Mouse (Mus musculus): ENCODE measurements around the gene Gnl1. TPM values are rescaled to one million over a fixed set of nuclear protein-coding genes. Genes with fewer than 3 reads are reported as not detected.

Gene Gnl1
- polyA plus RNA-seq (2012; rRNA removed) = 4.9 and 5.4 TPM in 2 replicates

DNA sequence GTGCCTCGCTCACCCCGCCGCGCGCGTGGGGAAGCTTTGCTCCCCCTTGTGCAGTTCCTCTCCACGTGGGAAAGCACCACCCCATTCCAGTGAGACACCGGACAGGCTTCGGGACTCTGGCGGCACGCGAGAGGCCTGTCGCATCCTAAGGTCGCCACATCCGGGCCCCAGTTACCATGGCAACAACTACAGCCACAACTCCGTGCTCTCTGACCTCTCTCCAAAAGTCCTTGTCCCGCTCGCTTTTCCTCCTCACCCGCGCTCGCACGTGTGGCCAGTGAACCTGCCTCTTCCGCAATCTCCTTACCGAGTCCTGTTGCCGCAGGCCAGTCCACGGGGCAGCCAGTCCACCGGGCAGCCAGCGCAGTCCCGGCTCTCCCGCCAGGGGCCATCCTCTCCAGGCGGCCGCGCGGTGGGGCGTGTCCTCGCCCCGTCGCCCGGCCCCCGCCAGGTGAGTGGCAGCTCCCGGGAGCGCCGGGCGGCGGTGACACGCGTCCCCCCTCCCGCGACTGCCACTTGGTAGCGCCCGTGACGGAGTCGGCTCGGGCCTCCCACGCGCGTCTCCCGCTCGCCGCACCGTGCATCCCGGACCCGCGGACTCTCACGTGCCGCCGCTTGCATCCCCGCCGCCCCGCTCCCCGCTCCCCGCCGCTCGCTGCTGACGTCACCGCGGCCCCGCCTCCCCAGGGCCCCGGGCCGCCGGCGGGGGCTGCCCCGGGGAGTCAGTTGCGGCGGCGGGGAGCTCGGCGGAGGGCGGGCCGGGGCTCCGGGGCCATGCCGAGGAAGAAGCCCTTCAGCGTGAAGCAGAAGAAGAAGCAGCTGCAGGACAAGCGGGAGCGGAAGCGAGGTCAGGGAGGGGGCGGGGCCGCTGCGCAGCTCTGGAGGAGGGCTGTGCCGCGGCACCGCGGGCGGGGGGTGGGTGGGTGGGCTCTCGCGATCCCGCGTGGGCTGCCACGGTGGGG lies at the start of gene Gnl1, which contains the start of gene Prr3:
Gene Gnl1 (plus strand): TSS at position 451 of the 962 bp plus-strand sequence.
Gene Prr3 (minus strand): TSS at position 836 of the 962 bp plus-strand sequence.

DNA sequence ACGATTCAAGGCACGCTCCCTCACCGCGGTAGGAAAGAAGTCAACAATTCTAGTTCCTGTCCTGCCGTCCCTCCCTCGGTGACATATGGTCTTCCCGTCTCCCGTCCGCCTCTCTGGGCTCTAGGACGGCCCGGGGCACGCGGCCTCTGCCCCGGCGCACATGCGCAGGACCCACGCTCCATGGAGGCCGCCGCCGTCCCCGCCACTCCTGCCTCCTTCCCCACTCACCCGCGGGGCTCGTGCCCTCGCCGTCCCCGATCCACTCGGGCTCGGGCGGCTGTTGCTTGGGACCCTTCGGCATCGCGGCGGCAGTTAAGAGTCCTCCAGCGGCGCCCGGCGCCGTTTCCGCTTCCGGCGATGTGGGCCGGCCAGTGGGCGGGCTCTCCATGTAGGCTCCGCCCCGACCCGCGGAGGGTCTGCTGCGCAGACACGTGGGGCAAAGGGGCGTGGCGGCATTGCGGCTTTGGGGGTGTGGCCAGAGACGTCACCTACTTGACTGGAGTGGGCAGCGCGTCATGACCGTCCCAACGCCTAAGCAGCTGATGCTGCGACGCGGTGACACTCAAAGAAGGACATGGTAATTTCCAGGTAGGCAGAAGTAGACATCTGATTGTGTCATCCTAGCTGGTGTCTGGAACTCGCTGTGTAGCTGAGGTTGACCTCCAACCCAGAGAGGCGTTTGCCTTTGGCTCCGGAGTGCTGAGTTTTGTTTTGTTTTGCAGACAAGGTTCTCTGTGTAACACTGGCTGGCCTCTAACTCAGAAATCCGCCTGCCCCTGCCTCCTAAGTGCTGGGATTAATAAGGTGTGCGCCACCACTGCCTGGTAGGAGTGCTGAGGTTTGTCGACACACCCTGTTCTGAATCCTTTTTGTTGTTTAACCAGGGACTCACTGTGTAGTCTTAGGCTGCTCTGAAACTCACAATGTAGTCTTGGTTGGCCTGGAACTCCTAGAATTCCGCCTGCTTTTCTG lies 9.9 kb upstream of the Gnl1 start, which contains the start of gene Abcf1:
Gene Abcf1 (minus strand): TSS at position 344 of the 972 bp plus-strand sequence.

GRCm38 (mm10) chr17:36020191-36021073 lies 40.8 kb downstream of the Gnl1 start, which contains the start of gene H2-T24:
TSS of gene H2-T24 (minus strand) at chr17:36020560.

DNA sequence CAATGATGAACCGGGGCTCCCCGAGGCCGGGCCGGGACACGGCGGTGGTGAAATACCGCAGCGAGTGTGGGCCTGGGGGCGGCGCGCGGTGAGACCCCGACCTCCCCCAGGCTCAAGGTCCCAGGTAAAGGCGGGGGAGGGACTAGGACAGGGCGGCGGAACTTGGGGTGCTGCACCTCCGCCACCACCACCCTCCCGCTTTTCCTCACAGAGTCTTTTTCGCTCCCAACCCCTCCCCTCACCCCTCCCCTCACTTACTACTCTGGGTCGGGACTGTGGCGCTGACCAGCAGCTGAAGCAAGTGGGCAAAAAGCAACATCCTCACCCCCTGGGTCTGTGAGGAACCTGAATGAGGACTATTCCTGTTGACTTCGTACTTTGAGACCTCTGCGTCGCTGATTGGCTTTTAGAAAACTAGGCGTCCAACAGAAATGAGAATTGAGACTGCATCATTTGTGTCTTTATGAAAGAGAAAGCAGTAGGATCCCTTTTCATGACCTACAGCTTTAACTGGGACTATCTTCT lies 52.8 kb downstream of the Gnl1 start, which contains the start of gene H2-T23:
Gene H2-T23 (minus strand): TSS at position 505 of the 525 bp plus-strand sequence.

Other genes starting within 250 kb of the Gnl1 start
- 7.2 and 9.8 TPM in 2 replicates for gene Ier3, start 158.2 kb upstream of the Gnl1 start, polyA plus RNA-seq (2012; rRNA removed)
- 31.6 and 34.3 TPM in 2 replicates for gene Flot1, start 156.6 kb upstream of the Gnl1 start, polyA plus RNA-seq (2012; rRNA removed)
- gene Tubb5, start 141.5 kb upstream of the Gnl1 start, polyA plus RNA-seq (2012; rRNA removed) = 448 and 489 TPM in 2 replicates
- 10.0 and 10.7 TPM in 2 replicates for gene Mdc1, start 138.3 kb upstream of the Gnl1 start, polyA plus RNA-seq (2012; rRNA removed)
- 13.3 and 17.0 TPM in 2 replicates for gene Nrm, start 118.5 kb upstream of the Gnl1 start, polyA plus RNA-seq (2012; rRNA removed)
- gene Ppp1r18, start 114.3 kb upstream of the Gnl1 start, polyA plus RNA-seq (2012; rRNA removed) = 9.1 and 9.3 TPM in 2 replicates
- 42.6 and 44.7 TPM in 2 replicates for gene Dhx16, start 100.0 kb upstream of the Gnl1 start, polyA plus RNA-seq (2012; rRNA removed)
- 11.3 and 15.3 TPM in 2 replicates for gene 2310061I04Rik, start 82.4 kb upstream of the Gnl1 start, polyA plus RNA-seq (2012; rRNA removed)
- 8.2 and 8.5 TPM in 2 replicates for gene Atat1, start 69.8 kb upstream of the Gnl1 start, polyA plus RNA-seq (2012; rRNA removed)
- gene Mrps18b, start 63.5 kb upstream of the Gnl1 start, polyA plus RNA-seq (2012; rRNA removed) = 44.9 and 55.3 TPM in 2 replicates
- 13.3 and 16.4 TPM in 2 replicates for gene Ppp1r10, start 63.4 kb upstream of the Gnl1 start, polyA plus RNA-seq (2012; rRNA removed)
- gene Abcf1, start 10.1 kb upstream of the Gnl1 start, polyA plus RNA-seq (2012; rRNA removed) = 51.1 and 52.6 TPM in 2 replicates
- 4.5 and 6.2 TPM in 2 replicates for gene Prr3, start 385 bp downstream of the Gnl1 start, polyA plus RNA-seq (2012; rRNA removed)
- 4.2 and 6.5 TPM in 2 replicates for gene H2-T24, start 40.7 kb downstream of the Gnl1 start, polyA plus RNA-seq (2012; rRNA removed)
- gene H2-T23, start 53.0 kb downstream of the Gnl1 start, polyA plus RNA-seq (2012; rRNA removed) = 25.1 and 29.1 TPM in 2 replicates
- gene H2-T22, start 62.9 kb downstream of the Gnl1 start, polyA plus RNA-seq (2012; rRNA removed) = 8.3 and 9.1 TPM in 2 replicates
- gene Gm6034, start 63.1 kb downstream of the Gnl1 start, polyA plus RNA-seq (2012; rRNA removed) = not detected in 2 replicates
- gene Gm11127, start 78.5 kb downstream of the Gnl1 start, polyA plus RNA-seq (2012; rRNA removed) = not detected in 2 replicates
- not detected in 2 replicates for gene Gm19684, start 141.8 kb downstream of the Gnl1 start, polyA plus RNA-seq (2012; rRNA removed)
- not detected in 2 replicates for gene Gm7030, start 149.6 kb downstream of the Gnl1 start, polyA plus RNA-seq (2012; rRNA removed)
- not detected in 2 replicates for gene Gm8909, start 188.7 kb downstream of the Gnl1 start, polyA plus RNA-seq (2012; rRNA removed)
- not detected in 2 replicates for gene H2-T3, start 210.4 kb downstream of the Gnl1 start, polyA plus RNA-seq (2012; rRNA removed)

All from liver, embryonic 14 days (tissue).